Mouse (Mus musculus) spleen, adult 2 months (tissue): ENCODE data around the gene Rpn1. TPM values are rescaled to one million over a fixed set of nuclear protein-coding genes. Genes with fewer than 3 reads are reported as not detected.

Experiments used
- DNase-seq, 2 experiments: peaks; one replicate each; pipeline versions ENCODE4 v3.0.0 to v3.0.0-alpha.2; 2012 to 2021; ENCODE audit warnings: low spot score in 2 of 2, low read depth in 1 of 2
- H3K27ac ChIP-seq: fragments of 200-500 bp; 2 replicates; pipeline ENCODE4 v1.5.1; 2012; ENCODE audit warnings: low read length, inconsistent platforms; ENCODE audit not compliant: insufficient read depth
- H3K27me3 ChIP-seq: fragments of 200-500 bp; 2 replicates; pipeline ENCODE4 v1.6.1; 2012; ENCODE audit warnings: mild to moderate bottlenecking, moderate library complexity, low read length, inconsistent platforms; ENCODE audit not compliant: control insufficient read depth, insufficient read depth
- H3K36me3 ChIP-seq: fragments of 200-500 bp; 2 replicates; pipeline ENCODE4 v1.6.1; 2012; ENCODE audit warnings: mild to moderate bottlenecking, low read length, inconsistent platforms; ENCODE audit not compliant: control insufficient read depth, insufficient read depth
- H3K4me1 ChIP-seq: fragments of 200-500 bp; 2 replicates; pipeline ENCODE4 v1.6.1; 2011; ENCODE audit warnings: inconsistent platforms; ENCODE audit not compliant: control insufficient read depth, insufficient read depth, insufficient read length
- H3K4me3 ChIP-seq: fragments of 200-500 bp; 2 replicates; pipeline ENCODE4 v1.5.1; 2011; ENCODE audit warnings: mild to moderate bottlenecking, inconsistent platforms; ENCODE audit not compliant: insufficient read depth, insufficient read length; ENCODE audit errors: extremely low read depth
- CTCF ChIP-seq: fragments of 200-500 bp; IDR thresholded peaks from 2 replicates; pipeline ENCODE4 v1.5.1; 2011; ENCODE audit warnings: mild to moderate bottlenecking, inconsistent platforms; ENCODE audit not compliant: insufficient read depth, insufficient read length, insufficient replicate concordance; ENCODE audit errors: extremely low read depth
- POLR2A ChIP-seq: fragments of 200-500 bp; IDR thresholded peaks from 2 replicates; pipeline ENCODE4 v1.6.1; 2011; ENCODE audit warnings: low read depth, low read length, inconsistent platforms
- WGBS: fragments of 180-500 bp; shearing (Covaris S2); methylation state at CpG from one replicate; pipeline ENCODE4 v1.1.7; 2018; 5-methylcytosine and 5-hydroxymethylcytosine counted together
- polyA plus RNA-seq: library from polyadenylated mRNA; depleted of rRNA; stranded (reverse); fragments of >200 nt; gene quantifications from 2 replicates; pipeline ENCODE4 v1.2.3, GENCODE M21; 2012

Gene Rpn1
- polyA plus RNA-seq, 1 experiment: 94.1 TPM

DNA sequence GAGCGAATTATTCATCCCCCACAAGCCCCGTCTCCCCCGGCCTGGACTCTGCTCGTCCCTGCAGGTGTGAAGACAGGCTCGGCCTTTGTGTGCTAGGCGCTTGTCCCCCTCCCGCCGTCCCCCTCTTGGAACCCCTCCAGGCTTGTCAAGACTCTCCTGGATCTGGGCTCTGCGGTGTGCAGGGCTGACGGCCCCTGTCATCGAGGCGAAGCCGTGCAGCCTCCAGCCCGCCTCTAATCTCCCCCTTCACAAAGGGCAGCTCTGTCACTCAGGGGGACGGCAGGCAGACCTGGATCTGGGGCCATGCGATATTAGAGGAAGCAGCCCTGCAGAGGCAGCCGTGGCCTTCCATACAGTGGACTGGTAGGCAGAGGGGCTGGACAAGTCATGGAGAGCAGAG, 47.8 kb downstream of the Rpn1 start:
- H3K4me3 ChIP-seq: no peak overlapping the region
- no peaks in the 10 kb centered on the region for H3K4me1 ChIP-seq
- no peaks in the 10 kb centered on the region for H3K36me3 ChIP-seq
- no peak overlapping the region for H3K27ac ChIP-seq
- H3K27me3 ChIP-seq: no peaks in the 10 kb centered on the region
- 27% methylated on average over 17 of the region's 17 CpGs for WGBS
- TF ChIP-seq CTCF: no peak
- no peak for TF ChIP-seq POLR2A
- no peak for DNase-seq

DNA sequence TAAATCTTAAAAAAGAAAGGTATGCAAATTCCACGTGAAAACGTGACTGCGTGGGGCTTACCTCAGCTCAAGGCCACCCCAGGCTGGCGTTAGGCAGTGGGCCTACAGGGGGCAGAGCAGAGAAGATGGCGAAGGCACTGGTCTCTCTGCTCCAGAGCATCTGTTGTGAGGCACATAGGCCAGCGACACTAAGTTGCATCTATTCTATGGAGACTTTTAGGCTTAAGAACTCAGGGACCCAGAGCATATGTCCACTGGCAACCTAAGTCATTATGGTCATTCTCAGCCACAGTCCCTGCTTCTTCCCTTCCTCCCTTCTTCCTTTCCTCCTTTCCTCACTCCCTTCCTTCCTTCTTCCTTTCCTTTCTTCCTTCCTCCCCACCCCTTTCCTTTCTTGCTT, 48.8 kb downstream of the Rpn1 start:
- TF ChIP-seq CTCF (no peak), POLR2A (no peak)
- no peak for DNase-seq
- Histone ChIP-seq H3K27me3 (no peaks in the 10 kb centered on the region), H3K27ac (no peak overlapping the region), H3K36me3 (no peaks in the 10 kb centered on the region), H3K4me1 (no peaks in the 10 kb centered on the region), H3K4me3 (no peak overlapping the region)
- 90% methylated on average over 6 of the region's 6 CpGs for WGBS

DNA sequence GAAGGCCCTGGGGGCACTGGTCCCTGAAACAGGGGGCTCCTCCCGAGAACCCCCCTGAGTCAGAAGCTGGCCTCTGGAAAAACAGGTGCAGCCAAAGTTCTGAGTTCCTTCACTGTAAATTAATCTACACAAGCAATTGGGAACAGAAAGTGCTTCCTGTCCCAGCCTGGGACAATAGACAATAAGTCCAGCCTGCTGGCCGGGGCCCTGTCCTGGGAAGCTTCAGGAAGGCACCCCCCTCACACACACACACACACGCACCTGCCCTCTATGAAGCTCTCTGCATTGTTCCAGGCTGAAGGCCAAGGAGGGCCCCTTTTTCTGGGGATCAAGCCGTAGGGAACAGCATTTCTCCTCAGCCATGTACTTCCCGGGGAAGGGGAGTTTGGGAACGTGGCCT, 49.6 kb downstream of the Rpn1 start:
- Histone ChIP-seq H3K4me1 (no peaks in the 10 kb centered on the region), H3K4me3 (no peak overlapping the region), H3K27me3 (no peaks in the 10 kb centered on the region), H3K36me3 (no peaks in the 10 kb centered on the region), H3K27ac (no peak overlapping the region)
- DNase-seq: no peak
- TF ChIP-seq POLR2A (no peak), CTCF (no peak)
- WGBS: 87% methylated on average over 6 of the region's 6 CpGs

DNA sequence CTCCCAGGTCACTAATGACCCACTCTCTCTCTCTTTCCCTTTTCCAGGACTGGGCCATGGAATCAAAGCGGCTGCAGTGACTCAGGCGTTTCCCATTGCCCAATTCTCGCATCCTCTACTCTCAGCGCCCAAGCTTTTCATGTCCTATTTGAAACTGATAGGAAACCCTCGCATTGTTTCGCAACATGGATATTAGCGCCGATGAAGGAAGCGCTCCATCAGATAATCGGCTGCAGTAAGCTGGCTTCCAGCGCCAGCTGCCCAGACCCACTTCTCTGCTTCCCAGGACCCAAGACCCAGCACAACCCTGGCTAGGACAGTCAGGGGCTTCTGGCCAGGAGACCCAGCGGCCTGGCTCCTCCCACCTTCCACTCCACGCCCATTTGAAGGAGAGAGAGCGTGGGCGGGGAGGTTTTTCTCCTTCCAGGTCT, 51.9 kb downstream of the Rpn1 start:
- no peak overlapping the region for H3K27ac ChIP-seq
- no peak for DNase-seq
- H3K4me3 ChIP-seq: peak overlapping the region; percentile 11; the same call in 1 of the 2 replicates
- TF ChIP-seq POLR2A (no peak), CTCF (no peak)
- H3K27me3 ChIP-seq: no peaks in the 10 kb centered on the region
- no peaks in the 10 kb centered on the region for H3K4me1 ChIP-seq
- H3K36me3 ChIP-seq: no peaks in the 10 kb centered on the region
- 25% methylated on average over 15 of the region's 15 CpGs for WGBS

DNA sequence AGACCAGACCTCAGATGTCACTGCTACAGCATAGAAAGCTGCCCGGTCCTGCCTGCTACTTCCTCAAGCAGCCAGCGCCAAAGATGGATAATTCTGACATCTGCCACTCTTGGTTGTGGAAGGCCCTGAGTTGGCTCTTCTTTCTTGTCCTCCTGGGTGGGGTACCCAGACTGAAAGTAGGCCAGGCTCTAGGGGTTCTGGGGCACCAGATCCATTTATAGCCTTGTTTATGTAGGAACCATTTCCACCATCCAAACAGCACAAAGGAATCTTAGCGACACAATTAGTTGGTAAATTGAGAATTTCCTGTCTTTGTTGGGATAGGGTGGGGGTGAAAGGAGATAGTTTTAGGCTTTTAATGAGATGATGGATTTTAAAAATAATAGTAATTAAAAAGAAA, 54.2 kb downstream of the Rpn1 start:
- H3K27ac ChIP-seq: no peak overlapping the region
- no peak overlapping the region for H3K4me3 ChIP-seq
- 80% methylated on average over 3 of the region's 3 CpGs for WGBS
- no peak for DNase-seq
- no peaks in the 10 kb centered on the region for H3K36me3 ChIP-seq
- TF ChIP-seq CTCF: no peak
- H3K4me1 ChIP-seq: no peaks in the 10 kb centered on the region
- H3K27me3 ChIP-seq: no peaks in the 10 kb centered on the region

DNA sequence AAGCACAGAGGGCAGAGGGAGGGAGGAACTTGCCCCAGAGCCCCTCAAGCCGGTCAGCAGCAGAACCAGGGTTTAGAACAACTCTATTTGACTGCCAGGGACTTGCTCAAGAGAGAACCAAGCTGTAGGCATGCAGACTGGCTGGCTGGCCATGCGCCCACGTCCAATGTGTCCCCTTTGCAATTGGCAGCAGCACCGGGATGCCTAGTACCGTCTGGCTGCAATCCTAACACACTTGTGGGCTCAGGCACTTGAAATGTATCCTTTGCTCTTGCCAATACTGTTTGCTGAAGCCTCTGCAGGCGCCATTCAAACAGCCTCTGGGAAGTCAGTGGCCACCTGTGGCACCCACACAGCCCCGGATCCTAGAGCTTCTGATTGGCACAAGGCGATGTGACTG, 56.0 kb downstream of the Rpn1 start:
- 67% methylated on average over 8 of the region's 8 CpGs for WGBS
- Histone ChIP-seq H3K36me3 (no peaks in the 10 kb centered on the region), H3K4me1 (no peaks in the 10 kb centered on the region), H3K27ac (no peak overlapping the region), H3K27me3 (no peaks in the 10 kb centered on the region), H3K4me3 (no peak overlapping the region)
- DNase-seq: no peak
- no peak for TF ChIP-seq POLR2A
- TF ChIP-seq CTCF: no peak

DNA sequence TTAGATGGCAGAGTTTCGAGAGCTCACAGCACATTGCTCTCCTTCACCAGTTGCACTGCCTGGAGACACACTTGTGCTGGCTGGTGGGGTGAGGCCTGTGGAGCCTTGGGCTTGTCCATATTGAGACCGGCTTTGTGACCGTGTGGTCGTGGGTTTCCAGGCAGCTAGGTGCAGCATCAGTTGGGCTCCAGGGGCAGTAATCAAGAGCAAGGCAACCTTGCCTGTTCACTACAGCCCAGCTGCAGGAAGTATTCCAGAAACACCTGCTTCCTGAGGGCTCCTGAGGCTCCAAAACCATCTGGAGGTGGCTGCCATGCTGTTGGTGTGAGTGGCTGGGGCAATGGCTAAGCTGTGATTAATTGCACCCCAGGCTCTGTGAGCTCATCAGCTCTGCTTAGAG, 61.5 kb downstream of the Rpn1 start:
- H3K27ac ChIP-seq: no peak overlapping the region
- DNase-seq: no peak
- H3K27me3 ChIP-seq: no peaks in the 10 kb centered on the region
- 74% methylated on average over 4 of the region's 4 CpGs for WGBS
- H3K4me3 ChIP-seq: no peak overlapping the region
- H3K36me3 ChIP-seq: no peaks in the 10 kb centered on the region
- no peaks in the 10 kb centered on the region for H3K4me1 ChIP-seq
- TF ChIP-seq POLR2A (no peak), CTCF (no peak)
